Mouse (Mus musculus) intestine, embryonic 16.5 days (tissue): Measurements from ENCODE around the gene Lmtk3. TPM values are rescaled to one million over a fixed set of nuclear protein-coding genes. Genes with fewer than 3 reads are reported as not detected.
A peak's percentile ranks its signal among the peaks of the same experiment; 100 is the strongest.

Experiments used
- ATAC-seq: fragments of 200-750 bp; cut with Nextera tagmentation; 2 replicates; pipeline ENCODE4 v1.8.0; 2017; ENCODE audit warnings: moderate TSS enrichment, moderate library complexity
- H3K27ac ChIP-seq: fragments of 300-500 bp; sonication (generic); 2 replicates; pipeline ENCODE4 v1.5.1; 2014; ENCODE audit warnings: mild to moderate bottlenecking, low read length
- H3K27me3 ChIP-seq: fragments of 300-500 bp; sonication (generic); replicated peaks from 2 replicates; pipeline ENCODE4 v1.6.1; 2014; ENCODE audit warnings: low read length, control low read depth, mixed read lengths; ENCODE audit not compliant: control insufficient read depth, insufficient read depth
- H3K36me3 ChIP-seq: fragments of 300-500 bp; sonication (generic); 2 replicates; pipeline ENCODE4 v1.6.1; 2014; ENCODE audit warnings: low read length, control low read depth; ENCODE audit not compliant: control insufficient read depth, insufficient read depth
- H3K4me1 ChIP-seq: fragments of 300-500 bp; sonication (generic); 2 replicates; pipeline ENCODE4 v1.6.1; 2014; ENCODE audit warnings: low read length, control low read depth, mixed read lengths; ENCODE audit not compliant: control insufficient read depth, insufficient read depth
- H3K4me2 ChIP-seq: fragments of 300-500 bp; sonication (generic); 2 replicates; pipeline ENCODE4 v1.6.1; 2014; ENCODE audit warnings: low read depth, low read length, control low read depth
- H3K4me3 ChIP-seq: fragments of 300-500 bp; sonication (generic); 2 replicates; pipeline ENCODE4 v1.5.1; 2014; ENCODE audit warnings: mild to moderate bottlenecking, low read length
- H3K9ac ChIP-seq: fragments of 300-500 bp; sonication (generic); 2 replicates; pipeline ENCODE4 v1.6.1; 2014; ENCODE audit warnings: low read depth, low read length
- H3K9me3 ChIP-seq: fragments of 300-500 bp; sonication (generic); 2 replicates; pipeline ENCODE4 v1.6.1; 2016; ENCODE audit warnings: low read length, control low read depth; ENCODE audit not compliant: control insufficient read depth
- WGBS: fragments of 180-500 bp; shearing (Covaris S2); extraction: QIAGEN DNeasy Blood & Tissue Kit; methylation state at CpG from one replicate; pipeline ENCODE4 v1.1.7; 2014; 5-methylcytosine and 5-hydroxymethylcytosine counted together
- polyA plus RNA-seq: library from polyadenylated mRNA; unstranded; fragments of >200 nt; fragmentation: Nextera tagmentation; extraction: Ambion mirVana; gene quantifications from 2 replicates; pipeline ENCODE4 v1.2.1, GENCODE M21; 2015

The Lmtk3 gene
- polyA plus RNA-seq, 1 experiment from 2014 or later, result 0.51 TPM

DNA sequence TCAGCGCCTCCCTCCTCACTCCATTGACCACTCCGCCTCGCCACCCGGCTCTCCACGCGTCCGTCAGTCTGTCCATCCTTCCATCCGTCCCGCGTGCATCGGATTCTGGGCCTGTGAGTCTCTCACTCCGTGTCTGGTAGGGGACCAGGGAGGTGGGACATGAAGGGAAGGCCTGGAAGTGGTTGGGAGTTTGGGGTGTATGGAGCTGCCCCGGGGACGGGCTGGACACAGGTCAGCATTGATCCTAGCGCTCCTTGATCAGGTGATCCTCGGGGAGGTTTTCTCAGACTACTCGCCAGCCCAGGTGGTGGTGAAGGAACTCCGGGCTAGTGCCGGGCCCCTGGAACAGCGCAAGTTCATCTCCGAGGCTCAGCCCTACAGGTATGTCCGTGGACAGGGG lies 4.1 kb downstream of the Lmtk3 start:
- no peak overlapping the region for H3K9ac ChIP-seq
- no peak for ATAC-seq
- H3K27ac ChIP-seq, result no peak overlapping the region
- H3K4me1 ChIP-seq, result peaks cover 27% of the 10 kb centered on the region
- H3K4me2 ChIP-seq, result no peak overlapping the region
- H3K9me3 ChIP-seq, result no peaks in the 10 kb centered on the region
- 0 out of 2 replicates have a peak, but pooled peaks cover 4% of the 10 kb centered on the region for H3K36me3 ChIP-seq
- 78% methylated on average over 22 of the region's 22 CpGs for WGBS
- H3K4me3 ChIP-seq, result no peak overlapping the region
- peaks cover 7% of the 10 kb centered on the region; the same call in 1 of the 2 replicates for H3K27me3 ChIP-seq

DNA sequence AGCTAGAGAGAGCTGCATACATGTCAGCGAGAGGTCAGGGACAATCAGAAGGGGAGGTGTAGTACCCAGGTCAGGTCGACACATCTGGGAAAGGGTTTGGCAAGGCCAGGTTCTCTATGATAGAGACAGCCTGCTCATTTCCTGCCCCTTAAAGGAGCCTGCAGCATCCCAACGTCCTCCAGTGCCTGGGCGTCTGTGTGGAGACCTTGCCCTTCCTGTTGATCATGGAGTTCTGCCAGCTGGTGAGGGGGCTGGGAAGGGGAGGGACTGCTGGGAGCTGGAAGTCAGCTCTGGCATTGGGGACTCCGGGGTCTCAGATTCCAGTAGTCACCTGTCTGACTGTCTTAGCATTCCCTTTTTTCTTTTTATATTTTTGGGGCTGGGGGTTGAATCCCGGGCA lies 7.2 kb downstream of the Lmtk3 start:
- 53% methylated on average over 6 of the region's 6 CpGs for WGBS
- no peak overlapping the region for H3K4me3 ChIP-seq
- H3K4me2 ChIP-seq, result no peak overlapping the region
- 0 out of 2 replicates have a peak, but pooled peaks cover 3% of the 10 kb centered on the region for H3K27me3 ChIP-seq
- no peak overlapping the region for H3K27ac ChIP-seq
- H3K36me3 ChIP-seq, result 0 out of 2 replicates have a peak, but pooled peaks cover 4% of the 10 kb centered on the region
- peaks cover 10% of the 10 kb centered on the region for H3K4me1 ChIP-seq
- H3K9me3 ChIP-seq, result no peaks in the 10 kb centered on the region
- no peak overlapping the region for H3K9ac ChIP-seq
- ATAC-seq, result no peak

DNA sequence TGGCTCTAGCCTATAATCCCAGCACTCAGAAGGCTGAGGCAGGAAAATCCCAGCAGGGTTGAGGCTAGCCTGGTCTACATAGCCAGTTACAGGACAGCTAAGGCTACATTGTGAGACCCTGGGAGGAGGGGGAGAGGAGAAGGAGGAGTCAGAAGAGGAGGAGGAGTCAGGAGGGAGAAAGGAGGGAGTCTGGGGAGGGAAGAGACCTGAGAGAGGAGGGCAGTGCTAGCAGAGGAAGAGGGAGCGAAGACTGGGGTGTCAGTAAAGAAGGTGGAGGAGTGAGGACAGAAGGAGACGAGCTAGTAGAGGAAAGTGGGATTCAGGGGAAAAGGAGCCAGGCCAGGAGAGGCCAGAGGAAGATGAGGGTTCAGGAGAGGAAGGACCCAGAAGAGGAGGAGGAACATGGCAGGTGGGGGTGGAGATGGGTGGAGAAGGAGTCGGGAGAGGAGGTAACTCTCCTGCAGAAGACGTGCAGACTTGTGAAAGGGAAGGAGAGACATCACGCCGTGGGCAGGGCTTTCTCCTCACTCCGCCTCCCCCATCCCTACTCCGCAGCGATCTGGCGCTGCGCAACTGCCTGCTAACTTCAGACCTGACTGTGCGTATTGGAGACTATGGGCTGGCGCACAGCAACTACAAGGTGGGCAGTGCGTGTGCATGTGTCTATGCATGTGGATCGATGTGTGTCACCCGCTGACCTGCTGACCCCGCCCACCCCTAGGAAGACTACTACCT lies 8.4 kb downstream of the Lmtk3 start:
- no peak for ATAC-seq
- no peak overlapping the region for H3K4me2 ChIP-seq
- H3K9ac ChIP-seq, result no peak overlapping the region
- 65% methylated on average over 17 of the region's 17 CpGs for WGBS
- no peak overlapping the region for H3K4me3 ChIP-seq
- no peaks in the 10 kb centered on the region for H3K27me3 ChIP-seq
- no peaks in the 10 kb centered on the region for H3K9me3 ChIP-seq
- H3K4me1 ChIP-seq, result 0 out of 2 replicates have a peak, but pooled peaks cover under 1% of the 10 kb centered on the region
- H3K27ac ChIP-seq, result no peak overlapping the region
- 0 out of 2 replicates have a peak, but pooled peaks cover 4% of the 10 kb centered on the region for H3K36me3 ChIP-seq

DNA sequence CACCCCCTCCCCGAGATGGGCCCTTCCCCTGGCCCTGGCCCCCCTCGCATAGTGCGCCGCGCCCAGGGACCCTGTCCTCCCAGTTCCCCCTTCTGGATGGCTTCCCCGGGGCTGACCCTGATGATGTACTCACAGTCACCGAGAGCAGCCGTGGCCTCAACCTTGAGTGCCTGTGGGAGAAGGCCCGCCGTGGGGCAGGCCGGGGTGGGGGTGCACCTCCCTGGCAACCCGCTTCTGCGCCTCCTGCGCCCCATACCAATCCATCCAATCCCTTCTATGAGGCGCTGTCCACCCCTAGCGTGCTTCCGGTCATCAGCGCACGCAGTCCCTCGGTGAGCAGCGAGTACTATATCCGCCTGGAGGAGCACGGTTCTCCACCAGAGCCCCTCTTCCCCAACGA lies 9.7 kb downstream of the Lmtk3 start:
- Histone ChIP-seq H3K4me2 (no peak overlapping the region), H3K9me3 (no peaks in the 10 kb centered on the region), H3K27me3 (peaks cover 7% of the 10 kb centered on the region; the same call in 1 of the 2 replicates), H3K27ac (no peak overlapping the region), H3K9ac (no peak overlapping the region), H3K36me3 (0 out of 2 replicates have a peak, but pooled peaks cover 4% of the 10 kb centered on the region), H3K4me1 (peaks cover 10% of the 10 kb centered on the region), H3K4me3 (no peak overlapping the region)
- 87% methylated on average over 24 of the region's 24 CpGs for WGBS
- no peak for ATAC-seq

DNA sequence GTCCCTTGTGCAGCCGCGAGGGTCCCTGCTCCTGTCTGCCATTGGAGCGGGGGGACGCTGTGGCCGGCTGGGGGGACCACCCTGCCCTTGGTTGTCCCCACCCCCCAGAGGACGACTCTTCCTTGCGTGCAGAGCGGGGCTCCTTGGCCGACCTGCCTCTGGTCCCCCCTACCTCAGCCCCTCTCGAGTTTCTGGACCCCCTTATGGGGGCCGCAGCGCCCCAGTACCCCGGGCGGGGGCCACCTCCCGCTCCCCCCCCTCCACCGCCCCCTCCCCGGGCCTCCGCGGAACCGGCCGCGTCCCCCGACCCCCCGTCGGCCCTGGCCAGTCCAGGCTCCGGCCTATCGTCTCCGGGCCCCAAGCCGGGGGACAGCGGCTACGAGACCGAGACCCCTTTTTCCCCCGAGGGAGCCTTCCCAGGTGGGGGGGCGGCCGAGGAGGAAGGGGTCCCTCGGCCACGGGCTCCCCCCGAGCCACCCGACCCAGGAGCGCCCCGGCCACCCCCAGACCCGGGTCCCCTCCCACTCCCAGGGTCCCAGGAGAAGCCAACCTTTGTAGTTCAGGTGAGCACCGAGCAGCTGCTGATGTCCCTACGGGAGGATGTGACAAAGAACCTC lies 10.5 kb downstream of the Lmtk3 start:
- Histone ChIP-seq H3K27me3 (peaks cover 10% of the 10 kb centered on the region; the same call in 1 of the 2 replicates), H3K4me1 (peaks cover 18% of the 10 kb centered on the region), H3K36me3 (0 out of 2 replicates have a peak, but pooled peaks cover 4% of the 10 kb centered on the region), H3K27ac (no peak overlapping the region), H3K9ac (no peak overlapping the region), H3K4me2 (no peak overlapping the region), H3K4me3 (no peak overlapping the region), H3K9me3 (no peaks in the 10 kb centered on the region)
- ATAC-seq, result no peak
- WGBS, result 88% methylated on average over 42 of the region's 44 CpGs

DNA sequence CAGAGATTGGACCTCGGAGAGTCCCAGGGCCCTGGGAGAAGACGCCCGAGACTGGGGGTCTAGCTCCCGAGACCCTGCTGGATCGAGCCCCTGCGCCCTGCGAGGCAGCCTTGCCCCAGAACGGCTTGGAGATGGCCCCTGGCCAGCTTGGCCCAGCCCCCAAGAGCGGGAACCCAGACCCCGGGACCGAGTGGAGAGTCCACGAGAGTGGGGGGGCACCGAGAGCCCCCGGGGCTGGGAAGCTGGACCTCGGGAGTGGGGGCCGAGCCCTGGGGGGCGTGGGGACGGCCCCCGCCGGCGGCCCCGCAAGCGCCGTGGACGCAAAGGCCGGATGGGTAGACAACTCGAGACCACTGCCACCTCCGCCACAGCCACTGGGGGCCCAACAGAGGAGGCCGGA lies 11.4 kb downstream of the Lmtk3 start:
- Histone ChIP-seq H3K4me3 (no peak overlapping the region), H3K4me1 (peaks cover 20% of the 10 kb centered on the region), H3K36me3 (0 out of 2 replicates have a peak, but pooled peaks cover 2% of the 10 kb centered on the region), H3K4me2 (no peak overlapping the region), H3K27ac (no peak overlapping the region), H3K9me3 (no peaks in the 10 kb centered on the region), H3K27me3 (peaks cover 10% of the 10 kb centered on the region; the same call in 1 of the 2 replicates), H3K9ac (no peak overlapping the region)
- 94% methylated on average over 29 of the region's 29 CpGs for WGBS
- ATAC-seq, result no peak

DNA sequence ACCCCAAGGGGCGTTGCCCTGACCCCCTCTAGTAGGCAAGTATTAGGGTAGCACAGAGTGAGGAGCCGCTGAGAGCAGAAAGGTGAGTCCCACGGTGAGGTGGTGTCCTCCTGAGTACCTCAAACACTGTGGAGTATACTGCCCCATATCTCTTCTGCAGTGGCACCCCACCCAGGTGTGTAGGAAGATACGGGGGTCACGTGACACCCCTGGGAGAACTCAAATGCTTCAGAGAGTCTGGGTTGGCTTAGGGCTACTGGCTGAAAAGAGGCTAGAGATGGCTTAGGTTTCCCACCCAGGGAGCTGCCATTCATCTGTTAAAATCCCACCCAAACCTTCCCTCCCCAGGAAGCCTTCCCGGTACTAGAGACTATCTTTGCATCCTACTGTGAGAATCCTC lies 13.4 kb downstream of the Lmtk3 start:
- Histone ChIP-seq H3K4me2 (no peak overlapping the region), H3K27me3 (peaks cover 12% of the 10 kb centered on the region; the same call in 1 of the 2 replicates), H3K4me3 (no peak overlapping the region), H3K36me3 (no peaks in the 10 kb centered on the region), H3K27ac (no peak overlapping the region), H3K4me1 (peaks cover 33% of the 10 kb centered on the region), H3K9me3 (no peaks in the 10 kb centered on the region), H3K9ac (no peak overlapping the region)
- WGBS, result 61% methylated on average over 6 of the region's 6 CpGs
- no peak for ATAC-seq

DNA sequence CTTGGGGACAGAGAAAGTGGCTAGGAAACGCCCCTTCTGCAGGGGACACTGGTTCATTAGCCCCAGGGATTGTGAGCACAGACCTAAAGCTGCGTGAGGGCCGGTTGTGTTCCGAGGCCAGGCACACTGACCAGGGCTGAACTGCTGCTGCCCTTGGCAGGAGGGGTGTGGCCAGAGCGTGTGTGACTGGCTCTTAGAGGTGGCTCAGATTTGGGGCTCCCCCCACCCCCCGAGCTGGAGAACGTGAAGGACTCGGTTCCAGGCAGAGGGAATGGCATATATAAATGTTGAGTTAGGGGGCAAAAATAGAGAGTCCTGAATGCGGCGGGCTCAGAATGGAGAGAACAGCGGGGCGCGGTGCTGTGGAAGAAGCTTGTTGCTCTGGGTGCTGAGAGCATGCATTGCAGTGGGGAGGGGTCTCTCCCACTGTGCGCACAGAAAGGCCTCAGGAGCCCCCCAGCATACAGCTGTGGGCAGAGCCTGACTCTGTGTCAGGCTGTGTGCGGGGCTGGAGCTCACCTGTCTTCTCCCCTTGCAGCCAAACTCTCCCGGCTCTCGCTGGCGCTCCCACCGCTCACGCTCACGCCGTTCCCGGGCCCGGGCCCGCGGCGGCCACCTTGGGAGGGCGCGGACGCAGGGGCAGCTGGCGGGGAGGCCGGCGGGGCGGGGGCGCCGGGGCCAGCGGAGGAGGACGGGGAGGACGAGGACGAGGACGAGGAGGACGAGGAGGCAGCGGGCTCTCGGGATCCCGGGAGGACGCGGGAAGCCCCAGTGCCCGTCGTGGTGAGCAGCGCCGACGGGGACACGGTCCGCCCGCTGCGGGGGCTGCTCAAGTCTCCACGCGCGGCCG lies 14.3 kb downstream of the Lmtk3 start:
- 4% methylated on average over 55 of the region's 60 CpGs for WGBS
- Histone ChIP-seq H3K9ac (peak overlapping the region; percentile 66), H3K27me3 (peaks cover 12% of the 10 kb centered on the region; the same call in 1 of the 2 replicates), H3K4me3 (peak overlapping the region; percentile 59), H3K9me3 (no peaks in the 10 kb centered on the region), H3K27ac (no peak overlapping the region), H3K36me3 (no peaks in the 10 kb centered on the region), H3K4me1 (peaks cover 33% of the 10 kb centered on the region), H3K4me2 (peak overlapping the region; percentile 97)
- ATAC-seq, result no peak

DNA sequence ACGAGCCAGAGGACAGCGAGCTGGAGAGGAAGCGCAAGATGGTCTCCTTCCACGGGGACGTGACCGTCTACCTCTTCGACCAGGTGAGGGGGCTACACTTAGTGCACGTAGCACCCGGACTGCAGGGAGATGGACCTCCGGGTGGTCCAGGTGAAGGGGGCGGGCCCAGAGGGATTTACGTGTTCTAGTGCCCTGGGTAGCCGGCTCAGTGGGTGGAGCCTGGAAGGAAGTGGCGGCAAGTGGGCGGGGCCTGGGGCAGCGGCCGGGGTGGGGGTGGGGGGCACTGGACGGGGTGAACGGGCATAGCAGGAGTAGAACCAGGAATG lies 14.9 kb downstream of the Lmtk3 start:
- Histone ChIP-seq H3K27me3 (peaks cover 12% of the 10 kb centered on the region; the same call in 1 of the 2 replicates), H3K27ac (no peak overlapping the region), H3K4me2 (peak overlapping the region; percentile 97), H3K4me3 (peak overlapping the region; percentile 59), H3K9ac (peak overlapping the region; percentile 66), H3K4me1 (peaks cover 33% of the 10 kb centered on the region), H3K36me3 (no peaks in the 10 kb centered on the region), H3K9me3 (no peaks in the 10 kb centered on the region)
- ATAC-seq, result no peak
- 2% methylated on average over 19 of the region's 19 CpGs for WGBS
